23 mouse cellular contexts compared by ENCODE assay signal in genomic region chrX:36928791-36929190, GRCm38 (mm10). TPM values are rescaled to one million over a fixed set of nuclear protein-coding genes. Genes with fewer than 3 reads are reported as not detected.
DNase-seq lines count a peak whose midpoint lies in the region; ATAC-seq lines count a peak whose summit lies in the region.
"Had no signal": no experiment of that assay in that cellular context is flagged by ENCODE, and none has a peak within 500 bp of the region (broad histone marks: within the 10 kb centered on the region; RNA-seq: fewer than 3 reads in every experiment).

No protein-coding gene starts in this region.

- H3K4me2 ChIP-seq in kidney, embryonic 15.5 days, result no peak overlapping the region
- H3K4me2 ChIP-seq: embryonic facial prominence, embryonic 12.5 days; forebrain, embryonic 13.5 days; forebrain, embryonic 15.5 days had no signal

- H3K27ac ChIP-seq in kidney, embryonic 15.5 days, result no peak overlapping the region
- H3K27ac ChIP-seq: embryonic facial prominence, embryonic 10.5 days; embryonic facial prominence, embryonic 12.5 days; forebrain, embryonic 13.5 days; forebrain, embryonic 15.5 days had no signal

- no peaks in the 10 kb centered on the region for H3K9me3 ChIP-seq in kidney, embryonic 15.5 days (replicated peaks)
- H3K9me3 ChIP-seq: embryonic facial prominence, embryonic 10.5 days; embryonic facial prominence, embryonic 12.5 days; forebrain, embryonic 13.5 days; forebrain, embryonic 15.5 days; G1E had no signal

- no peak for ATAC-seq in kidney, embryonic 15.5 days (replicated peaks; ENCODE audit: low FRiP score)
- ATAC-seq: activated CD4-positive, CD25-positive, alpha-beta regulatory T cell, adult 4 months; CD4-positive, CD25-positive, alpha-beta regulatory T cell, adult 4 months; forebrain, embryonic 13.5 days; forebrain, embryonic 15.5 days; forebrain, postnatal 0 days; Patski had no signal

- H3K27me3 ChIP-seq in kidney, embryonic 15.5 days, result no peaks in the 10 kb centered on the region
- H3K27me3 ChIP-seq: CH12.LX; embryonic facial prominence, embryonic 12.5 days; forebrain, embryonic 13.5 days; forebrain, embryonic 15.5 days had no signal

- H3K4me1 ChIP-seq in kidney, embryonic 15.5 days, result no peaks in the 10 kb centered on the region
- H3K4me1 ChIP-seq: embryonic facial prominence, embryonic 10.5 days; embryonic facial prominence, embryonic 12.5 days; forebrain, embryonic 13.5 days; forebrain, embryonic 15.5 days had no signal

- H3K4me3 ChIP-seq in kidney, embryonic 15.5 days (replicated peaks), result no peak overlapping the region
- H3K4me3 ChIP-seq: embryonic facial prominence, embryonic 10.5 days; embryonic facial prominence, embryonic 12.5 days; forebrain, embryonic 13.5 days; forebrain, embryonic 15.5 days had no signal

- peak; percentile 2 to 6 for DNase-seq in cerebellum, postnatal 10 days
- DNase-seq in cerebellum, adult 18-20 months, result no peak
- peak; percentile 8 for DNase-seq in gastrocnemius, postnatal 25 days
- DNase-seq in gastrocnemius, postnatal 4 days (ENCODE audit: low spot score in 2 of 2), result no peak
- peak; percentile 2 for DNase-seq in kidney, postnatal 14 days
- DNase-seq: adrenal gland, adult 8-10 months; adrenal gland, postnatal 14 days; adrenal gland, postnatal 36 days; B cell, adult 2 months; cerebellum, adult 11-12 months; cerebellum, adult 8-10 months; cerebellum, adult 9-11 months; forebrain, postnatal 0 days had no signal

- WGBS in kidney, embryonic 15.5 days, result 69% methylated on average over 4 of the region's 4 CpGs

- no peak overlapping the region for H3K9ac ChIP-seq in kidney, embryonic 15.5 days
- H3K9ac ChIP-seq: embryonic facial prominence, embryonic 12.5 days; forebrain, embryonic 13.5 days; forebrain, embryonic 15.5 days; forebrain, postnatal 0 days had no signal

- no peaks in the 10 kb centered on the region for H3K36me3 ChIP-seq in kidney, embryonic 15.5 days
- H3K36me3 ChIP-seq: embryonic facial prominence, embryonic 12.5 days; forebrain, embryonic 15.5 days had no signal

RNA-seq across cellular contexts. Expression of gene Nkrf, which starts 26.1 kb away (rescaled TPM):
- 1 to 10 TPM; 2.3 to 2.4 TPM for total RNA-seq in gastrocnemius, postnatal 25 days (2021)
- 1 to 10 TPM; 3.5 to 4.1 TPM for total RNA-seq in gastrocnemius, postnatal 4 days (2021)
- 1.3 and 1.7 TPM in 2 replicates for polyA plus RNA-seq in kidney, embryonic 15.5 days (2015; fragmentation: Nextera tagmentation; extraction: Ambion mirVana)

RNA-seq across cellular contexts. Expression of gene C330007P06Rik, which starts 54.9 kb away (rescaled TPM):
- total RNA-seq in gastrocnemius, postnatal 25 days (2021), result 10 to 100 TPM; 10.9 to 11.2 TPM
- 10 to 100 TPM; 16.1 to 16.8 TPM for total RNA-seq in gastrocnemius, postnatal 4 days (2021)
- polyA plus RNA-seq in kidney, embryonic 15.5 days (2015; fragmentation: Nextera tagmentation; extraction: Ambion mirVana), result 30.9 and 32.9 TPM in 2 replicates

RNA-seq across cellular contexts. Expression of gene Ube2a, which starts 55.1 kb away (rescaled TPM):
- 10 to 100 TPM; 35.5 to 42.7 TPM for total RNA-seq in gastrocnemius, postnatal 25 days (2021)
- total RNA-seq in gastrocnemius, postnatal 4 days (2021), result 10 to 100 TPM; 40.0 to 50.1 TPM
- 103 and 118 TPM in 2 replicates for polyA plus RNA-seq in kidney, embryonic 15.5 days (2015; fragmentation: Nextera tagmentation; extraction: Ambion mirVana)

Comparison
In these comparisons a context has a peak if more than half of its experiments do, and no peak if none do; other contexts are left out.
1. DNase-seq: peak in cerebellum, postnatal 10 days (2 of 2), gastrocnemius, postnatal 25 days (single experiment) and kidney, postnatal 14 days (single experiment); none in cerebellum, adult 18-20 months (0 of 2) and gastrocnemius, postnatal 4 days (0 of 2).